Mouse (Mus musculus) kidney, embryonic 15.5 days (tissue): ENCODE results near the gene Casp7. TPM values are rescaled to one million over a fixed set of nuclear protein-coding genes. Genes with fewer than 3 reads are reported as not detected.

Experiments
- ATAC-seq: fragments of 200-750 bp; cut with Nextera tagmentation; replicated peaks from 2 replicates; pipeline ENCODE4 v1.8.0; 2017; ENCODE audit warnings: moderate TSS enrichment; ENCODE audit not compliant: low FRiP score
- H3K27ac ChIP-seq: fragments of 300-500 bp; sonication (generic); 2 replicates; pipeline ENCODE4 v1.5.1; 2015; ENCODE audit warnings: mild to moderate bottlenecking, inconsistent platforms
- H3K27me3 ChIP-seq: fragments of 300-500 bp; sonication (generic); 2 replicates; pipeline ENCODE4 v1.6.1; 2015; ENCODE audit warnings: inconsistent platforms
- H3K36me3 ChIP-seq: fragments of 300-500 bp; sonication (generic); 2 replicates; pipeline ENCODE4 v1.6.1; 2015; ENCODE audit warnings: inconsistent platforms
- H3K4me1 ChIP-seq: fragments of 300-500 bp; sonication (generic); 2 replicates; pipeline ENCODE4 v1.6.1; 2015; ENCODE audit warnings: inconsistent platforms
- H3K4me2 ChIP-seq: fragments of 300-500 bp; sonication (generic); 2 replicates; pipeline ENCODE4 v1.6.1; 2015; ENCODE audit warnings: moderate library complexity, mild to moderate bottlenecking, inconsistent platforms
- H3K4me3 ChIP-seq: fragments of 300-500 bp; sonication (generic); replicated peaks from 2 replicates; pipeline ENCODE4 v1.5.1; 2015; ENCODE audit warnings: mild to moderate bottlenecking, inconsistent platforms
- H3K9ac ChIP-seq: fragments of 300-500 bp; sonication (generic); 2 replicates; pipeline ENCODE4 v1.6.1; 2015; ENCODE audit warnings: mild to moderate bottlenecking, inconsistent platforms
- H3K9me3 ChIP-seq: fragments of 300-500 bp; sonication (generic); replicated peaks from 2 replicates; pipeline ENCODE4 v1.6.1; 2016; ENCODE audit warnings: inconsistent platforms
- WGBS: fragments of 180-500 bp; shearing (Covaris S2); methylation state at CpG from one replicate; pipeline ENCODE4 v1.1.7; 2015; ENCODE audit warnings: mixed read lengths; 5-methylcytosine and 5-hydroxymethylcytosine counted together
- polyA plus RNA-seq: library from polyadenylated mRNA; unstranded; fragments of >200 nt; fragmentation: Nextera tagmentation; extraction: Ambion mirVana; gene quantifications from 2 replicates; pipeline ENCODE4 v1.2.1, GENCODE M21; 2015

Casp7 gene
- polyA plus RNA-seq, 1 experiment from 2014 or later, result 26.1 TPM

DNA sequence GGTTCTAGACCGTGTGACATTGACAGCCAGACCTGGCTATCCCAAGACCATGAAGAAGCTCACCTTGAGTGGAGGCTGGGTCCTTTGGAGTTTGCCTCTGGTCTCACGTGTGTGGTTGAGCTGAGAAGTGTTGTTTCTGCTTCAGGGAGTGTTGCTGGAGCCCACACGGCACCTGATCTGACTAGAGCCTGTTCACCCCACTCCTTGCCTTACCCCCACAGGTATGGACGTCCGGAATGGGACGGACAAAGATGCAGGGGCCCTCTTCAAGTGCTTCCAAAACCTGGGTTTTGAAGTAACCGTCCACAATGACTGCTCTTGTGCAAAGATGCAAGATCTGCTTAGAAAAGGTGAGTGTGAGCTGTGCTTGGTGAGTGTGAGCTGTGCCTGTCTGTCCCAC lies 36.7 kb downstream of the Casp7 start:
- peaks cover 33% of the 10 kb centered on the region for H3K36me3 ChIP-seq
- 87% methylated on average over 7 of the region's 7 CpGs for WGBS
- H3K4me3 ChIP-seq, result no peak overlapping the region
- ATAC-seq, result no peak
- no peaks in the 10 kb centered on the region for H3K27me3 ChIP-seq
- H3K9ac ChIP-seq, result no peak overlapping the region
- no peaks in the 10 kb centered on the region for H3K9me3 ChIP-seq
- no peak overlapping the region for H3K4me2 ChIP-seq
- H3K27ac ChIP-seq, result no peak overlapping the region
- H3K4me1 ChIP-seq, result peaks cover 13% of the 10 kb centered on the region

DNA sequence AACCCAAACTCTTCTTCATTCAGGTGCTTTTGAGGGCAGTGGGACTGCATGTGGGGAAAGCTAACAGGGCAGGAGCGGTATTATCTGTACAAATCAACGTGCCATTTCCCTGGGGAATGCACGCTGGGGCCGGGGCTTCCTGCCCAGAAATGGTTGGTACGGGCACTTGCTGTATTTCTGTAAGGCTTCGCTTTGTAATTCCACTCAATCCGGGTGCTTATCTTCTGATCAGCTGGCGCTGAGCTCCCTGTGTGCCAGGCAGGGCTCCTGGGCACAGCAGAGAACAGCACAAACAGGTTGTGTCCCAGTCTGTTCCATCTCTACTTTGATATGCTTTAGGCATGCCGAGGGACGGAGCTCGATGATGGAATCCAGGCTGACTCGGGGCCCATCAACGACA lies 39.5 kb downstream of the Casp7 start:
- 85% methylated on average over 13 of the region's 13 CpGs for WGBS
- H3K27ac ChIP-seq, result no peak overlapping the region
- no peak for ATAC-seq
- H3K36me3 ChIP-seq, result peaks cover 42% of the 10 kb centered on the region
- no peak overlapping the region for H3K9ac ChIP-seq
- H3K9me3 ChIP-seq, result no peaks in the 10 kb centered on the region
- H3K4me2 ChIP-seq, result no peak overlapping the region
- H3K27me3 ChIP-seq, result no peaks in the 10 kb centered on the region
- H3K4me3 ChIP-seq, result no peak overlapping the region
- H3K4me1 ChIP-seq, result peaks cover 13% of the 10 kb centered on the region

DNA sequence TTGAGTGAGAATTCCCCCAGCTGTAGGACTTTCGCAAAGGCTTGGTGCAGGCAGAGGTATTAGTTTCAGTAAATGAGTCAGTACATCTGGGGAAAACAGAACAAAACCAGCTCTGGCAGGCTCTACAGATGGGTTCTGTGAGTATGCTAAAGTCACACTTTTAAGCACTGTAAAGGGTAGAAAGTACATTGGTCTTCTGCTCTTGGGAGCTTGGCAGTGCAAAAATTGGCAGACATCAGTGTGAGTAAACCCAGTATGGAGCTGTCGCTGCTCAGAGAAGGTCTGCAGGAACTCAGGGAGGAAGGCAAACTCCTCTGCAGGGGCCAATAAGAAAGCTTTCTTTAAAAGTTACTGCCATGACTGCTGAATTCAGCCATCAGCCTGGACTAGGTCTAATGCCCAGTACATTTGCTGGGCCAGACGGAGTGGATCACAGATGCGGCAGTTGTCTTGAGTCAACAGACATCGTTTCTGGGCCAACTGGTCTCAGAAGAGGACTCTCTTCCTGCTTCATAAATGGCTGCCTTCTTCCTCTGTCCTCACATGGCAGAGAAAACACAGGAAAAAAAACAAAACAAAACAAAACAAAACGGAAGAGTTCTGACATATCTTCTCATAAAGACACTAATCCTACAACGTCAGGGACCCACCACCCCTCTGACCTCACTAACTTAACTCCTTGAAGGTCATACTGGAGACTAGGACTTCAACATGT lies 41.6 kb downstream of the Casp7 start:
- Histone ChIP-seq H3K9ac (no peak overlapping the region), H3K4me2 (no peak overlapping the region), H3K4me3 (no peak overlapping the region), H3K27me3 (no peaks in the 10 kb centered on the region), H3K4me1 (0 out of 2 replicates have a peak, but pooled peaks cover 2% of the 10 kb centered on the region), H3K9me3 (no peaks in the 10 kb centered on the region), H3K36me3 (peaks cover 45% of the 10 kb centered on the region), H3K27ac (peak overlapping the region; percentile 42)
- 59% methylated on average over 7 of the region's 7 CpGs for WGBS
- ATAC-seq, result no peak

DNA sequence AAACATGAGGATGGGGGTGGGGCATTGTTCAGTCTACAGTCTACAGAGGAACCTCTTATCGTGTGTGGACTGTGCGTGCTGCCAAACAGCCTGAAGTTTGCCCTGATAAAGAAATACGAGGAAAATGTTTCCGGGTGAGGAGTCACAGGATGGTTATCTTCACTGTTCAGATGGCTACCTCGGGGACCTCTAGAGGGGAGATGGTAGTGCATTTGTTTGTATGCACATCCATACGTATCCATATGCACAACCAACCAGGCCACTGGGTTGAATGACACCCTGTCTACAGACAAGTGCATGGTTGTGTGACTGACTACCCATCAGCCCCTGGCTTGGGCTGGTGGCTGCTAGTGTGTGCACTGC lies 42.1 kb downstream of the Casp7 start:
- Histone ChIP-seq H3K27ac (peak overlapping the region; percentile 42), H3K9me3 (no peaks in the 10 kb centered on the region), H3K4me3 (no peak overlapping the region), H3K4me1 (0 out of 2 replicates have a peak, but pooled peaks cover 2% of the 10 kb centered on the region), H3K9ac (no peak overlapping the region), H3K4me2 (no peak overlapping the region), H3K27me3 (no peaks in the 10 kb centered on the region), H3K36me3 (peaks cover 39% of the 10 kb centered on the region)
- ATAC-seq, result 0 out of 2 replicates have a peak, but pooled peaks have one; percentile 29
- WGBS, result 68% methylated on average over 6 of the region's 6 CpGs

DNA sequence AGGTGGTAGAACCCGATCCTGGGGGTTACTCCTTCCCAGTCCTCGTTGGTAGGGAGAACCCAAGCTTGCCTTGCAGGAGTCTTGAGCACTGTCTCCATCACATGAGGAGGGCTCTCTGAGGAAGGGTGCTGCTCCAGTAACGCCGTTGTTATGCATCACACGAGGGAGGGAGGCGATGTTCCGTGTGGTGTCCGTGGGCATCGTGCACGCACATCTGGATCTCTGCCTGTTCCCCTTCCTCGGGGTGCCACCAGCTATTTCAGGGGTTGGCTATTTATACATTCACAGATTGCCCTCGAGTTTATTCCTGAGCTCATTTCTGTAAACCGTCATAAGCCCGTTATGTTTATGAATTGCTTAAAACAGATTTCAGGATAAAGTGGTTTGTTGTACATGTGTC lies 46.5 kb downstream of the Casp7 start:
- Histone ChIP-seq H3K4me3 (no peak overlapping the region), H3K9me3 (no peaks in the 10 kb centered on the region), H3K4me2 (no peak overlapping the region), H3K4me1 (peaks cover 8% of the 10 kb centered on the region; the same call in 1 of the 2 replicates), H3K36me3 (peaks cover 12% of the 10 kb centered on the region; the same call in 1 of the 2 replicates), H3K27ac (no peak overlapping the region), H3K9ac (no peak overlapping the region), H3K27me3 (no peaks in the 10 kb centered on the region)
- WGBS, result 84% methylated on average over 14 of the region's 14 CpGs
- no peak for ATAC-seq

DNA sequence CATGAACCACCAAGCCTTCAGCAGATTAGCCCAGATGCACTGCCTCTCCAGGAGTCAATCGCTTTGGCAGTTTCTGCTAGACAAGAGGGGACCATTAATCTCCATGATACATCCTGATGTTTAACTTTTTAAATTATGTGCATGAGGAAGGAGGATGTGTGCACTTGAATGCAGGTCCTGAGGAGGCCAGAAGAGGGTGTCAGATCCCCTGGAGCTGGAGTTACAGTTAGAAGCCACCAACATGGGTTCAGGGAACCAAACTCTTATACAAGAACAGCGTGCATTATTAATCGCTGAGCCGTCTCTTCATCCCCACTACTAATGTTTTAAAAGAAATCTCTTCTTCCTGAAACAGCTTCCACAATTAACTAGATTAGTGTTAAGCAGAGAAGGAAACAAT lies 51.9 kb downstream of the Casp7 start:
- no peaks in the 10 kb centered on the region for H3K27me3 ChIP-seq
- H3K27ac ChIP-seq, result no peak overlapping the region
- no peak overlapping the region for H3K9ac ChIP-seq
- no peak overlapping the region for H3K4me3 ChIP-seq
- no peak overlapping the region for H3K4me2 ChIP-seq
- H3K4me1 ChIP-seq, result peaks cover 20% of the 10 kb centered on the region
- no peaks in the 10 kb centered on the region for H3K9me3 ChIP-seq
- no peak for ATAC-seq
- WGBS, result 97% methylated on average over 4 of the region's 4 CpGs
- no peaks in the 10 kb centered on the region for H3K36me3 ChIP-seq

DNA sequence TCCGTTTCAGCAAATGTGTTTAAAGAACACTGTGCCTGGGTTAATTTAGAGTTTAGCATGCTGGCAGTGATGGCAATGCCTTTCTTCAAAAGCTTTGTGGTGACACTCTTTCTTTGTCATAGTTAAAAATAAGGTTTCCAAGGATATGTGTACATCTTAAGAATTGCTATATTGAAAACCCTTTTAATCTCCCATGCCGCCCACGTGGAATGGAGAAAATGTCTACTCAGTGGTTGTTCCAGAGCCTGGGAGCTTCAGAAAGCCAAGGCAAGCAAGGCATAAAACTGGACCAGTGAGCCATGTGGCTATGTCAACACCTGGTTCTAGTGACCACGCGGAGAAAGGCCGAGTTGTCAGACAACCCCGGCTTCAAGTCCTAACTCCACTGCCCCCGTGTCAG lies 52.6 kb downstream of the Casp7 start:
- WGBS, result 87% methylated on average over 8 of the region's 8 CpGs
- Histone ChIP-seq H3K27ac (no peak overlapping the region), H3K9ac (no peak overlapping the region), H3K27me3 (no peaks in the 10 kb centered on the region), H3K9me3 (no peaks in the 10 kb centered on the region), H3K4me1 (peaks cover 19% of the 10 kb centered on the region), H3K36me3 (no peaks in the 10 kb centered on the region), H3K4me2 (no peak overlapping the region), H3K4me3 (no peak overlapping the region)
- no peak for ATAC-seq

DNA sequence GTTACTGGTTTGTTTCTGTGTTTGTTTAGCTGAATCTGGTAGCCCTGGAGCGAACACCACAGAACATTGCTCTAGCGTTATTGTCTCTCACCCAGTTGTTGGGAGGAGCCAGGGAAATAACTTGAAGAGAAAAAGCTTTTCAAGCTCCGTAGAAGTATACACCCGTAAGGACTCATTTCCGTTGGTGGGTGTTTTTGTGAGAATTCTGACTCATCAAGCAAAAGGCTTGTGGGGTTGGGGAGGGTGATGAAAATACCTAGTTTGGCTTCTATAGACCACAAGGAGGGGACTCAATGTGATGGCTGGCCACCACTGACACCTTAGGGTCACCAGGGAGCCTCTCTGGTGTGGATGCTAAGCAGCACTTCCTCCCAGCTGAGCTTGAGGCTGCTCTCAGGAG lies 54.0 kb downstream of the Casp7 start:
- Histone ChIP-seq H3K9ac (no peak overlapping the region), H3K4me1 (peaks cover 16% of the 10 kb centered on the region), H3K9me3 (no peaks in the 10 kb centered on the region), H3K27me3 (no peaks in the 10 kb centered on the region), H3K27ac (no peak overlapping the region), H3K4me2 (no peak overlapping the region), H3K36me3 (no peaks in the 10 kb centered on the region), H3K4me3 (no peak overlapping the region)
- ATAC-seq, result no peak
- 87% methylated on average over 5 of the region's 5 CpGs for WGBS

DNA sequence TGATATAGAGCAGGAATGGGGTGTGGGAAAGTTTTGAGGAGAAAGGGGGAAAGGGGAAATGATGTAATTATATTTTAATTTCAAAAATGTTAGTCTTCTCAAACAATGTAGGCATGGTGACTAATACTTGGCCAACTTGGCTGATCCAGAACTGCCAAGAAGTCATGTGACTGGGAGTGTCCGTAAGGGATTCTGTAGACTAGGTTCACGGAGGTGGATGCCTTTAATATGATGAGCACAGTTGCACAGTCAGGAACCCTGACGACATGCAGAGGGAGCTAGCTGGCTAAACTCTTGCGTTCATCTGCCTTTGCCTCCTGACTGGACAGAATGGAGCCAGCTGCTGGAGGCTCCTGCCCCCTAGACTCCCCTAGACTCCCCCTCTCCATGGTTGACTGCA lies 54.9 kb downstream of the Casp7 start:
- H3K4me2 ChIP-seq, result no peak overlapping the region
- WGBS, result 53% methylated on average over 4 of the region's 4 CpGs
- H3K27me3 ChIP-seq, result no peaks in the 10 kb centered on the region
- no peak overlapping the region for H3K9ac ChIP-seq
- ATAC-seq, result no peak
- no peaks in the 10 kb centered on the region for H3K36me3 ChIP-seq
- H3K4me1 ChIP-seq, result peaks cover 19% of the 10 kb centered on the region
- H3K9me3 ChIP-seq, result no peaks in the 10 kb centered on the region
- no peak overlapping the region for H3K27ac ChIP-seq
- no peak overlapping the region for H3K4me3 ChIP-seq

DNA sequence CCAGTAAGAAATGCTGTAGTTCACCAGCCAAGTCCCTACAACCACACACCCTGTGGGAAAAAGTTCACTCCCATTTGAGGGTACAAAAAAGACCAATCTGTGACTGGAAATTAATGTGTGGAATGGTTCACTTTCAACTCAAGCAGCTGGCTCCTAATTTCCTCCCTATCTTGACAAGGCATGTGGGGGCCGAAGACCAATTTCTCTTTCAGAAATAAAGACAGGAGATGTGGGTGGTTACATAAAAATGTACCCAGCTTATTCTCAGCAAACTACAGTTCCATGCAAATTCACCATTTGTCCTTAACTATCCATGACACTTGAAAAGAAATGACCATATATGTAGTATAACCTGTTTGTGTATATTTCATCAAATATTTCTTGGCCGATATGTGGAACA lies 55.5 kb downstream of the Casp7 start:
- Histone ChIP-seq H3K4me2 (no peak overlapping the region), H3K27ac (no peak overlapping the region), H3K9ac (no peak overlapping the region), H3K4me1 (peaks cover 23% of the 10 kb centered on the region), H3K27me3 (no peaks in the 10 kb centered on the region), H3K4me3 (no peak overlapping the region), H3K36me3 (no peaks in the 10 kb centered on the region), H3K9me3 (no peaks in the 10 kb centered on the region)
- 73% methylated on average over 2 of the region's 2 CpGs for WGBS
- ATAC-seq, result no peak

DNA sequence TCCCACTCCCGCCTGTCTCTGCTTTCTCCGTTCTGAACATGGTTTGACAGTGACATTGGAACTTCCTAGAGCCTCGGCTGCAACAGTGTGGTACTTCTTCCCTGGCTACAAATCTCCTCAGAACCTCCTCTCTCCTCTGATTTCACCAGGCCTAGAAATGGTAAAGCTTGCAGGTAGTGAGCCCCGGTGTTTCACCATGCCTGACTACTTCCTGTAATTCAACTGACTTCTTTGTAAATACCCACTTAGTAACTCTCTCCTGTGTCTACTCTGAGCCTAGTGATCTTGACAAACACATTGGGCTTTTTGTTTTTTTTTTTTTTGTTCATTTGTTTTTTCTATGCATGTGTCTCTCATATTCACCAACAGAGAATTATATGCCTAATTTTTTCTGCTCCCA lies 57.9 kb downstream of the Casp7 start:
- Histone ChIP-seq H3K27me3 (no peaks in the 10 kb centered on the region), H3K9me3 (no peaks in the 10 kb centered on the region), H3K36me3 (no peaks in the 10 kb centered on the region), H3K27ac (no peak overlapping the region), H3K9ac (no peak overlapping the region), H3K4me1 (peaks cover 27% of the 10 kb centered on the region), H3K4me2 (no peak overlapping the region), H3K4me3 (no peak overlapping the region)
- 49% methylated on average over 4 of the region's 4 CpGs for WGBS
- ATAC-seq, result no peak

DNA sequence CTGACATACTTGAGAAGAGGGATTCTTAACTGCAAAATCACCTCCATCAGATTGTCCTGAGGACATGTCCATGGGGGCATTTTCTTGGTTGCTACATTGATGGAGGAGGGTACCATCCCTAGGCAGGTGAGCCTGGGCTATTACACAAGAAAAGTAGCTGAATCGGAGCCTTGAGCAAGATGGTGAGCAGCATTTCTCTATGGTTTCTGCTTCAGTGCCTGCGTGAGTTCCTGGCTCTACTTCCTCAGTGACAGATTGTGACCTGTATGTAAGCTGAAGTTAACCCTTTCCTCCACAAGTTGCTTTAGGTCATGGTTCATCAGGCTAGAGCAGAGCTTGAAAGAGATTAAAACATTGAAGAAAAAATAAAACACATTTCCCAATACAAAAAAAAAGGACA lies 58.4 kb downstream of the Casp7 start:
- H3K9me3 ChIP-seq, result no peaks in the 10 kb centered on the region

DNA sequence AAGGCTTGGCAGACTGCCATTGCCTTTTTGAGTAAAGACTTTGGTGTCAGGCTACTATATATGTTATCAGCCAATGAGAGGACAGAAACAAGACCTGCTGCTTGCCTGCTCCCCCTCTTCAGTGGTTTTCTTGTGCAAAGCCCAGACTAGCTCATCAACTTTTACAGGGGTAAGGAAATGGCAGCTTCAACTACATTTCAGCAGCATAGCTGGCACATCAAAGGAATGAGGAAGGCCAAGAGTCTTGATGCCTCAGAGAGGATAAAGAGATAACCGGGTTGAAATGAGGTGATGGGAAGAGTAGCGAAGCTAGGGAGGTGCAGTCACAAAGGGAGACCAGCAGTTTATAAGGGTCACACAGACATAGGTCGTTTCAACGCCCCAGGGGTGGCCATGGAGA lies 60.6 kb downstream of the Casp7 start:
- no peak for ATAC-seq
- Histone ChIP-seq H3K27ac (no peak overlapping the region), H3K4me2 (no peak overlapping the region), H3K4me1 (peaks cover 27% of the 10 kb centered on the region), H3K9ac (no peak overlapping the region), H3K4me3 (no peak overlapping the region), H3K27me3 (no peaks in the 10 kb centered on the region), H3K9me3 (no peaks in the 10 kb centered on the region), H3K36me3 (no peaks in the 10 kb centered on the region)
- WGBS, result 70% methylated on average over 4 of the region's 4 CpGs

More for the DNA sequence above, 58.4 kb downstream of the Casp7 start:
- Histone ChIP-seq H3K4me1 (peaks cover 27% of the 10 kb centered on the region), H3K4me2 (no peak overlapping the region), H3K27ac (no peak overlapping the region), H3K27me3 (no peaks in the 10 kb centered on the region), H3K9ac (no peak overlapping the region), H3K36me3 (no peaks in the 10 kb centered on the region), H3K4me3 (no peak overlapping the region)
- 18% methylated on average over 2 of the region's 2 CpGs for WGBS
- no peak for ATAC-seq
